Mouse (Mus musculus) gastrocnemius, postnatal 25 days (tissue): ENCODE results near the gene Zeb2. TPM values are rescaled to one million over a fixed set of nuclear protein-coding genes. Genes with fewer than 3 reads are reported as not detected.

ENCODE experiments used
- DNase-seq: peaks from one replicate; pipeline ENCODE4 v3.0.0; 2022
- long read RNA-seq, 2 experiments: library from polyadenylated mRNA; stranded (forward); transcript quantifications; one replicate each; pipeline ENCODE4 v2.0.0; 2021
- total RNA-seq, 2 experiments: library from RNA; stranded (reverse); gene quantifications; 1 replicate in 1 of 2; 2 replicates in 1 of 2; pipeline ENCODE4 v1.2.3; 2021

Gene Zeb2
- total RNA-seq: 10 to 100 TPM; 39.6 to 47.4 TPM
- long read RNA-seq, experiment 1, partial matches to known transcripts: 2 of 9 reads
- long read RNA-seq, experiment 1, other reads (novel, unspliced or antisense): 7 of 9 reads
- long read RNA-seq, experiment 2, partial matches to known transcripts: 5 of 7 reads
- long read RNA-seq, experiment 2, other reads (novel, unspliced or antisense): 2 of 7 reads

DNA sequence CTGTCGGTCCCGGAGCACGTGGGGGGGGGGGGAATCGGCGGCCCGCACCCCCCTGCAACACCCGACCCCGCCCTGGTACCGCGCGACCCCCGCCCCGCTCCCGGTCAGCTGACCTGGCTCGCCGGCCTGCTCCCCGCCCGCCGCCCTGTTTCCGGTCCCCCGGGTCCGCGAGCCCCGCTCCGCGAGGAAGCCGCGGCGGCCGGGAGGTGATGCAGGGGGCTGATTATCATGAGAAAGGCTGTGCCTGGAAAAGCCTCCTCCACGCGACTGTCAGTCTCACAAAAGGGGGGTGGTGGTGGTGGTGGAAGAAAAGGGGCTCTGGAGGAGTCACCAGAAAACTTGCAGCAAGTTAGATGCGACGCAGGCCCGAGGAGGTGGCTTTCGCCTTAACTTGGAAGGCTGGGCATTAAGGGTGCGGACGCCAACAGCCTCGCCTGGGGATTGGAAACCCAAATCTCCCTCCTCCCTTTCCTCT is at the start of gene Zeb2:
TSS of gene Zeb2 (minus strand) at position 309 of the 475 bp plus-strand sequence.
- DNase-seq: peak; percentile 75

DNA sequence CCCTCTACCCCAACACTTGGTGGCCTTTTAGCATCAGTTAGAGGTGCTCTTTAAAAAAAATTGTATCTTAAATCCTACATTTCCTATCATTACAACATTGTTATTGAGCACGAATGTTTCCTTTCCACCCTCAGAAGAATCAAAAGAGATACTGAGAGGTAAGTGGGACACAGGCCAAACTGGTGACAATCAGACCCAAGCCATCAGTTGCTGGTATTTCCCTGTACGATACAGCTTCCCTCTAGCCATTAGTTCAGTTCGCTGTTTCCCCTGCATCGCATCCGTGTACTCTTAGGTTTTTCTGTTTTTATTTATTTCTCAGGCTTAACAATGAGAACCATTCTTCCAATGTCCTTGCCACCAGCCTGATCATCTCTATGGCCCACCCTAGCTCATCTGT is 41.6 kb upstream of the Zeb2 start:
- no peak for DNase-seq

DNA sequence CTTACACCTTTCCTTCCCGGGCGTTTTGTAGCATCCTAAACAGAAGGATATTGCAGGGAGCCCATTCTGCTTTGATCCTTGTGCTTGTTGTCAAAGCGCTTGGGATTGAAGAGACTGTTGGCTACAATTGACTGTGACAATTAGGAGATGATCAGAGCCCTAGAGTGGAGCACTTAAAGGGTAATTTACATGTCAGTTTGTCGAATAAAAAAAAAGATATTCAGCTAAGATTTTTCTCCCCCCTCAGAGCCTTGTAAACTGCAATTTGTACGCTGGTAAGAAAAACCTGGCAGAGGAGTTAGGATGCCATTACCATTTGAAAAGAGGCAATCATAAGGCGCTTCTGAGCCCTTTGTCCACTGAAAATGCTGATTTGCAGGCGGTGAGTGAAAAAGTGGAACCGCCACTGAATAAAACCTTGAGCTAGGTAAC is 41.2 kb upstream of the Zeb2 start:
- no peak for DNase-seq

GRCm38 (mm10) chr2:45153315-45153714 is 36.1 kb upstream of the Zeb2 start:
- no peak for DNase-seq

- no peak for DNase-seq
Observed at GRCm38 (mm10) chr2:45143162-45143561, 26.0 kb upstream of the Zeb2 start.

- no peak for DNase-seq
Observed at GRCm38 (mm10) chr2:45138906-45139305, 21.7 kb upstream of the Zeb2 start.

DNA sequence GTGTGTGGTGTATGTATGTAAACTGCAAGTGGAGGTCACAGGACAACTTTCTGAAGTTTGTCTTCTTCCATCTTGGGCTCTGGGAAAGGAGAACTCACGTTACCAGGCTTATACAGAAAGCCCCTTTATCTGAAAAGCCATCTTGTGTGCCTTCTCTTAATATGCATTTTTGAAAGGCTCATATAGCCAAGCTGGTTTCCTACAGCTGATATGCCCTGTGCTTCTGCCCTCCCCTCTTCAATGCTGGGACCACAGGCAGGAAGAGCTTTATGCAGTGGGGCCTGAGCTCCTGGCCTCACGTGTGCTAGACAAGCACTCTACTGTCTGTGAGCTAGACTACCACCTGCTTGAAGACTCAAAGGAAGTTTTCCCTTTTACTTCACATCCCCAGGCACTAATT is 19.6 kb upstream of the Zeb2 start:
- DNase-seq: no peak

GRCm38 (mm10) chr2:45133225-45133624 is 16.0 kb upstream of the Zeb2 start:
- no peak for DNase-seq

DNA sequence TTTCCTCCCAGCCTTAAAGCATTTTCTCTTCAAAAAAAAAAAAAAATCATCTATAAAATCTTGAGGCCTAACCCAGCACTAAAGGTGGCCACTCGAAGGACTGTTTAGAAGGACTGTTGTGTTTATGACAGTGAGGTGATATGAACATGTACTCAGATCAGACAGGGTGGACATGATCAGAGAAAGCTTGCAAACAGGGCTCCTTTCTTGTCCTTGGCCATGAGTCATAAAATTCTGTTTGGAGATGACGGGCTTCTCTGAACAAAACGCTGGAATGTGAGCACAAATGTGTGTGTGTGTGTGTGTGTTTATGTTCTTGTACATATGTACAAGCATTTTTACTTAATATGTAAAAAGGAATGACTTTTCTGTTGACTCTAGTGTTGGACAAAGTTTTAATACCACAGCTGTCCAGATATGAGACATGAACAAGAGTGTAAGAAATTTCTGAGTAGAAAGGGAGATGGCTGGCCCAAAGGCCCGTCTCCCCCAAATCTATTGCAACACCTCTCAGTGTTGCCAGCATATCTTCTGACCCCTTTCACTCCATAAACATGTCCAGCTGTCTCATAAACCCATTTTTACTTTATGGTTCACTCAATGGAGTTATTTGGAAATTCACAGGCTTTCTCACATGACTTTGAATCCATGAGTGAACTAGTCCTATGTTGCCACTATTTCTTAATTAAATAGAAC is 13.4 kb upstream of the Zeb2 start:
- no peak for DNase-seq

GRCm38 (mm10) chr2:45129556-45129955 is 12.4 kb upstream of the Zeb2 start:
- DNase-seq: no peak

DNA sequence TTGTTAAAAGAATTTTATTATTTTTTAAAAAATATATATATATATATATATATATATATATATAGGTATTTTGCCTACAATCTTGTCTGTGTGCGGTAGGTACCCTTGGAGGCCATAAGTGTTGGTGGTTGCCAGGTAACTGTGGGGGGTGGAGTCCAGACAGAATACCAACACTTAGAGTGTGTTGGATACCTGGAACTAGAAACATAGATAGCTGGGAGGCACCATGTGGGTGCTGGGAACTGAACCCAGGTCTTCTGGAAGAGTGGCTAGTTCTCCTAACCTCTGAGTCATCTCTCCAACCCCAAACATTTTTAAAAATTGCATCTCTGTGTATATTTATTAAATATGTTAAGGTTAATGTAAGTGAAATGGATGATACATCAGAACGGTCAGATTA is 11.5 kb upstream of the Zeb2 start:
- DNase-seq: no peak

DNA sequence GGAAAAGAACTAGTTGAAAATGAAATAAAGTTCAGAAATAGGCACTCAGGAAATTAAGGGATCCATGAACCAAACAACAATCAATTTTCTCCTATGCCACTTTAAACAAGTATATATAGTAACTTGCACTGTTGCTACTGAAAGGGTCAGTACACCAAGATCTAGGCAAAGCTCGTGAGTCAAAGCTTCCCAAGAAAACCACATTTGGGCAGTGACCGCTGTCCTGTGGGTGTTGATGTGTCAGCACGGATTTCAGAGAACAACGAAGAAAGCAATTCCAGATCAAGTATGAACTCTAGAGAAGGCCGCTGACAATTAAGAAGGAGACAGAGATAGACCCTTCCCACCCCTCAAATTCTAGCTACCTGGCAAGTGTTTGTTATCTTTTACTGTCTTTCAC is 9.2 kb upstream of the Zeb2 start:
- no peak for DNase-seq

DNA sequence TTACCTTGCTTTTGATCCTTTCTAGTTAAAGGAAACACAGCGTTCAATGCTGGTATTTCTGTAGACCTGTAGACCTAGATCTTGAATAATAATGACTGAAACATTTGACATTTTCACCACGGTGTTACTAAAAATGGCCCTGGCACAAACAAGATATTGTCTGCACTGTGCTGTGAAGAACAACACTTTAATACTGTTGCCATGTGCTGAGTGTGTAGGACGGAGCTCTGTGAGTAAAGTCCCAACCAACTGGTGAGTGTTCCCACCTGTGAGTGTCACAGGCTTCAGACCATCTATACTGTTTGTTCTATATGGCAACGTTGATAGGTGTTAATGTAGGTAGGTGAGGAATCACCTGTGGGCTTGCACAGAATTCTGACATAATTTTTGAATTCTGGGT is 8.0 kb upstream of the Zeb2 start:
- DNase-seq: no peak

GRCm38 (mm10) chr2:45123490-45123889 is 6.3 kb upstream of the Zeb2 start:
- no peak for DNase-seq

GRCm38 (mm10) chr2:45118121-45118520 is 926 bp upstream of the Zeb2 start:
- no peak for DNase-seq

DNA sequence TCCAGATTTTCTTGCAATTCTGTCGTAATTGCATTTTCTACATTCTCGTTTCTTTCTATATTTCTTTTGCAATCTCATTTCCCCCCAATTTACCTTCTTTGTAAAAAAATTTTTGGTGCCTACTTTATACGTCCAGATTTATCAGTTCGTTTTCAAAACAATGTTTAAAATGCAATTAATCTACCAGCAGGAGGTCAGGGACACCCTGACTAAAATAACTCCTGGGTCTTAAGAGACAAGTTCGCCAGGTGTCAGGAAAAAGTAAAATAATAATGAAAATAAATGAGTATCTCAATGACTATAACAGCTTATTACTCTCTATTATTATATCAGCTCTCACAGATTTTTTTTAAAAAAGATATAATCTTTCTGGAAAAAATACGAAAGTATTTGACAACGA is 397 bp upstream of the Zeb2 start:
- no peak for DNase-seq

DNA sequence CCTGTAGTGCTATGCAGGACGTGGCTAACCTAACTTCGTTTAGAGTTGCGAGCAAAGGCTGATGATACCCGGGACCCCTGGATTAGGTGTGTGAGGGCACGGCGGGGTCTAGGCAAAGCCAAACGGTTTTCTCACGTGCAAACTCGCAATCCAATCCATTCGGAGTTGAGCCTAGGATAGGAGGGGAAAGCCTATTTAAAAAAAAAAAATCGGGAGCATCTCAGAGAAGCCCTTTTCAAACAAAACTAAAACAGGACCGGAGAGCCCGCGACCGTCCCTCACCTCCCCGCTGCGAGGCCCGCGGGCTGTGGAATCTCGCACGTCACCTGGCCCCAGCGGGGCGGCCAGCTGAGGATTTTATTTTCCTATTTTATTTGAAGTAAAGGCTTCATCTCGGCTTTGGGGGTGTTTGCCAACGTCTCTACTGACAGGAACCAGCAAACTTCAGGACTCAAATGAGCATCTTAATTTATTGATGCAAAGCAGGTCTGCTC is 617 bp downstream of the Zeb2 start:
- DNase-seq: no peak

GRCm38 (mm10) chr2:45115720-45116495 is 1.3 kb downstream of the Zeb2 start:
- DNase-seq: peak; percentile 52

DNA sequence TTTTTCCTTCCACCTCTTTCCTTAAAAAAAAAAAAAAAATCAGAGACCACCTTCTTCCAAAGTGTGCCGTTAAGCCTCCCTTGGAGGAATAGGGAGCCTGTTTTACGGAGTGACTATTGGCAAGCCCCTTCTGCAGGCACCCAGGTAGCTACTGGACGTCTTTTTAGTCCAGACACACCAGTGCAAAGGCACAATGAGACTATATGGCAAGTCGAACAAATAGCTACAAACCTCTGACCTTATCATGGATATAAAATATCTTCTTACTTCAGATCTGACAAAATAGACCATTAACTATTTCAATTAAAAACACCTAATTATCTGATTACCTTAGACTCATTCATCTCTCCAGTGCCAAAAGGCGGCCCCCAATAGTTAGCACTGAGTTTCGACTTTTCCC is 2.0 kb downstream of the Zeb2 start:
- no peak for DNase-seq

- DNase-seq: no peak
Observed at GRCm38 (mm10) chr2:45114596-45114995, 2.6 kb downstream of the Zeb2 start.

- no peak for DNase-seq
Observed at GRCm38 (mm10) chr2:45113912-45114311, 3.3 kb downstream of the Zeb2 start.

DNA sequence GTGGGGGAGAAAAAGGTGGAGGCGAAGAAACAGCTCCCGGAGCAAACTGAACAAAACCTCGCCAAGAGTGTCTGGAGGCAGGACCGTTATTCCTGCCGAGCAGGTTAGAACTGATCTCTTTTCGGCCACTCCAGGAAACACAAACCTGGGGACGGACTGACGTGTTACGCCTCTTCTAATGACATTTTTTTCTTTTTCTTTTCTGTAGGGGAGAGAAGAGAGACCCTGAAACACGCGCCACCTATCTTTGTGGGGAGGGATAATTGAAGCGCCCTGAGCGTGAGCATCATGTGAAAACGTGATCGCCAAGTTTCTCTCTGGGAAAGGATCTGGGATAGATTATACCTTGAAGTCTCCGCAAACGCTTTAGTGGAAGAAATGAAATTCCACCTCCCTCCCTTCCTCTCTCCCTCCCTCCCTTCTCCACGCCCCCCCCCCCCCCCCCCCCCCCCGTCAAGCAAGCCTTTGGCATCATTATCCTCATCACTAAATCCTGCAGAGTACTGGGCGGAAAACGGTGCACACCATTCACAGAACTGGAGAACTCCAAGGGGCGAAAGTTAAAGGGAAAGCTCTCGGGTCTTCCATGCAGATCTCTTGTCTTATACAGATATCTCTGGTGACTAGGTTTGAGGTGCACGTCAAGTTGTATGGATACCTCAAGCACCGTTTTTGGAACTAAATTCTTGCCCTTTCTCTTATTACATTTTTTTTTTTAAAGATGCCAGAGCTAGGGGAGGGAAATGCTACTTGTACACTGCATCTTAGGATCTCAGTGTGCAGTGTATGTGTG is 4.1 kb downstream of the Zeb2 start:
- DNase-seq: peak; percentile 44
